9 mouse cellular contexts compared by ENCODE assay signal in genomic region chr1:132157808-132158207, GRCm38 (mm10). TPM values are rescaled to one million over a fixed set of nuclear protein-coding genes. Genes with fewer than 3 reads are reported as not detected.
DNase-seq lines count a peak whose midpoint lies in the region; ATAC-seq and TF ChIP-seq lines count a peak whose summit lies in the region.
"Had no signal": no experiment of that assay in that cellular context is flagged by ENCODE, and none has a peak within 500 bp of the region (broad histone marks: within the 10 kb centered on the region; RNA-seq: fewer than 3 reads in every experiment).

No protein-coding gene starts in this region.

- no peaks in the 10 kb centered on the region for H3K4me1 ChIP-seq in liver, embryonic 11.5 days (replicated peaks; ENCODE audit: control insufficient read depth, insufficient read depth, low read length)
- H3K4me1 ChIP-seq in forebrain, embryonic 12.5 days = peaks cover 38% of the 10 kb centered on the region
- H3K4me1 ChIP-seq in hindbrain, postnatal 0 days (ENCODE audit: insufficient read depth, low read length) = peaks cover 7% of the 10 kb centered on the region; the same call in 1 of the 2 replicates
- peaks cover 21% of the 10 kb centered on the region for H3K4me1 ChIP-seq in neural tube, embryonic 12.5 days
- H3K4me1 ChIP-seq: liver, embryonic 15.5 days had no signal

- no peak for ATAC-seq in liver, embryonic 11.5 days (replicated peaks; ENCODE audit: low FRiP score)
- ATAC-seq in forebrain, embryonic 12.5 days (ENCODE audit: low FRiP score) = no peak
- ATAC-seq in hindbrain, postnatal 0 days = peak; percentile 45
- ATAC-seq in neural tube, embryonic 12.5 days (ENCODE audit: low FRiP score, low read depth) = peak; percentile 39; the same call in 1 of the 2 replicates

- H3K4me3 ChIP-seq in liver, embryonic 11.5 days (ENCODE audit: low read depth, low read length) = no peak overlapping the region
- no peak overlapping the region for H3K4me3 ChIP-seq in forebrain, embryonic 12.5 days (replicated peaks)
- H3K4me3 ChIP-seq in hindbrain, postnatal 0 days (ENCODE audit: low read length) = no peak overlapping the region
- no peak overlapping the region for H3K4me3 ChIP-seq in neural tube, embryonic 12.5 days
- H3K4me3 ChIP-seq: liver, embryonic 15.5 days had no signal

- H3K9me3 ChIP-seq in liver, embryonic 11.5 days (ENCODE audit: control insufficient read depth, low read length) = no peaks in the 10 kb centered on the region
- no peaks in the 10 kb centered on the region for H3K9me3 ChIP-seq in forebrain, embryonic 12.5 days
- H3K9me3 ChIP-seq in hindbrain, postnatal 0 days (ENCODE audit: low read length) = no peaks in the 10 kb centered on the region
- H3K9me3 ChIP-seq in neural tube, embryonic 12.5 days = no peaks in the 10 kb centered on the region
- H3K9me3 ChIP-seq: liver, embryonic 15.5 days had no signal

- TF ChIP-seq CTCF in hindbrain, postnatal 0 days (IDR thresholded peaks at IDR 0.05; ENCODE audit: low read depth) = no peak

- peak overlapping the region; percentile 6; the same call in 1 of the 2 replicates for H3K4me2 ChIP-seq in liver, embryonic 11.5 days
- H3K4me2 ChIP-seq in forebrain, embryonic 12.5 days = peak overlapping the region; percentile 36
- H3K4me2 ChIP-seq in hindbrain, postnatal 0 days (ENCODE audit: low read depth, low read length) = peak overlapping the region; percentile 32
- peak overlapping the region; percentile 38 for H3K4me2 ChIP-seq in neural tube, embryonic 12.5 days (replicated peaks)
- H3K4me2 ChIP-seq: liver, embryonic 15.5 days had no signal

- peaks cover 28% of the 10 kb centered on the region for H3K27me3 ChIP-seq in liver, embryonic 11.5 days (replicated peaks; ENCODE audit: control insufficient read depth, insufficient read depth, low read length)
- H3K27me3 ChIP-seq in forebrain, embryonic 12.5 days = peaks cover 25% of the 10 kb centered on the region
- H3K27me3 ChIP-seq in hindbrain, postnatal 0 days (ENCODE audit: insufficient read depth, low read length) = no peaks in the 10 kb centered on the region
- peaks cover 14% of the 10 kb centered on the region for H3K27me3 ChIP-seq in neural tube, embryonic 12.5 days (replicated peaks)

- DNase-seq in liver, embryonic 11.5 days (ENCODE audit: low spot score) = no peak
- no peak for DNase-seq in liver
- DNase-seq in hindbrain, postnatal 0 days (ENCODE audit: low spot score) = no peak
- no peak for DNase-seq in urinary bladder, postnatal 36 days (ENCODE audit: low spot score in 2 of 2)
- DNase-seq in urinary bladder, postnatal 4 days (ENCODE audit: low spot score in 2 of 2) = no peak

- H3K36me3 ChIP-seq in liver, embryonic 11.5 days (ENCODE audit: control insufficient read depth, insufficient read depth, low read length) = no peaks in the 10 kb centered on the region
- no peaks in the 10 kb centered on the region for H3K36me3 ChIP-seq in forebrain, embryonic 12.5 days (replicated peaks)
- H3K36me3 ChIP-seq in hindbrain, postnatal 0 days (ENCODE audit: insufficient read depth, low read length) = no peaks in the 10 kb centered on the region
- no peaks in the 10 kb centered on the region for H3K36me3 ChIP-seq in neural tube, embryonic 12.5 days
- H3K36me3 ChIP-seq: liver, embryonic 15.5 days had no signal

- 31% methylated on average over 7 of the region's 7 CpGs for WGBS in liver, embryonic 11.5 days
- WGBS in forebrain, embryonic 12.5 days = 27% methylated on average over 7 of the region's 7 CpGs
- 23% methylated on average over 7 of the region's 7 CpGs for WGBS in hindbrain, postnatal 0 days
- 18% methylated on average over 7 of the region's 7 CpGs for WGBS in neural tube, embryonic 12.5 days

- no peak overlapping the region for H3K9ac ChIP-seq in liver, embryonic 11.5 days (ENCODE audit: low read depth, low read length)
- 0 out of 2 replicates have a peak overlapping the region, but pooled peaks have one; percentile 9 for H3K9ac ChIP-seq in forebrain, embryonic 12.5 days
- peak overlapping the region; percentile 22; the same call in 1 of the 2 replicates for H3K9ac ChIP-seq in hindbrain, postnatal 0 days (replicated peaks; ENCODE audit: low read length)
- no peak overlapping the region for H3K9ac ChIP-seq in neural tube, embryonic 12.5 days
- H3K9ac ChIP-seq: liver, embryonic 15.5 days had no signal

- no peak overlapping the region for H3K27ac ChIP-seq in liver, embryonic 11.5 days (ENCODE audit: low read depth, low read length)
- H3K27ac ChIP-seq in forebrain, embryonic 12.5 days = no peak overlapping the region
- H3K27ac ChIP-seq in hindbrain, postnatal 0 days = no peak overlapping the region
- no peak overlapping the region for H3K27ac ChIP-seq in neural tube, embryonic 12.5 days
- H3K27ac ChIP-seq: liver, embryonic 15.5 days had no signal

RNA-seq across cellular contexts. Expression of gene Cdk18, which starts 18.3 kb away (rescaled TPM):
- 4.1 and 4.4 TPM in 2 replicates for polyA plus RNA-seq in liver, embryonic 11.5 days (2014; fragmentation: Nextera tagmentation; extraction: Ambion mirVana)
- polyA plus RNA-seq in forebrain, embryonic 12.5 days (2016; fragmentation: Nextera tagmentation; extraction: Ambion mirVana) = 0.56 and 1.0 TPM in 2 replicates
- 2.7 and 4.1 TPM in 2 replicates for total RNA-seq in hindbrain, postnatal 0 days (2014; rRNA removed)
- 1.0 and 1.6 TPM in 2 replicates for polyA plus RNA-seq in hindbrain, postnatal 0 days (2015; fragmentation: Nextera tagmentation; extraction: Ambion mirVana)
- polyA plus RNA-seq in neural tube, embryonic 12.5 days (2016; fragmentation: Nextera tagmentation; extraction: Ambion mirVana) = 0.74 and 0.84 TPM in 2 replicates

RNA-seq across cellular contexts. Expression of gene Lemd1, which starts 33.4 kb away (rescaled TPM):
- polyA plus RNA-seq in liver, embryonic 11.5 days (2014; fragmentation: Nextera tagmentation; extraction: Ambion mirVana) = 0.27 TPM in 1 of 2 replicates, not detected in the other
- 12.3 and 14.7 TPM in 2 replicates for polyA plus RNA-seq in forebrain, embryonic 12.5 days (2016; fragmentation: Nextera tagmentation; extraction: Ambion mirVana)
- total RNA-seq in hindbrain, postnatal 0 days (2014; rRNA removed) = 10.9 and 16.6 TPM in 2 replicates
- 7.9 and 9.0 TPM in 2 replicates for polyA plus RNA-seq in hindbrain, postnatal 0 days (2015; fragmentation: Nextera tagmentation; extraction: Ambion mirVana)
- 11.7 and 11.9 TPM in 2 replicates for polyA plus RNA-seq in neural tube, embryonic 12.5 days (2016; fragmentation: Nextera tagmentation; extraction: Ambion mirVana)
- polyA plus RNA-seq: liver, embryonic 15.5 days had no signal

RNA-seq across cellular contexts. Expression of gene AC124108.1, which starts 33.4 kb away (rescaled TPM):
- polyA plus RNA-seq in liver, embryonic 11.5 days (2014; fragmentation: Nextera tagmentation; extraction: Ambion mirVana) = 0.04 and 0.08 TPM in 2 replicates
- 5.0 and 5.7 TPM in 2 replicates for polyA plus RNA-seq in forebrain, embryonic 12.5 days (2016; fragmentation: Nextera tagmentation; extraction: Ambion mirVana)
- total RNA-seq in hindbrain, postnatal 0 days (2014; rRNA removed) = 2.0 and 4.8 TPM in 2 replicates
- 0.50 and 0.70 TPM in 2 replicates for polyA plus RNA-seq in hindbrain, postnatal 0 days (2015; fragmentation: Nextera tagmentation; extraction: Ambion mirVana)
- 3.0 and 3.7 TPM in 2 replicates for polyA plus RNA-seq in neural tube, embryonic 12.5 days (2016; fragmentation: Nextera tagmentation; extraction: Ambion mirVana)
- polyA plus RNA-seq: large intestine, adult 2 months; liver, embryonic 15.5 days had no signal

Comparison
In these comparisons a context has a peak if more than half of its experiments do, and no peak if none do; other contexts are left out.
1. ATAC-seq: peak in hindbrain, postnatal 0 days (single experiment) and neural tube, embryonic 12.5 days (single experiment); none in liver, embryonic 11.5 days (single experiment) and forebrain, embryonic 12.5 days (single experiment).
2. H3K9ac ChIP-seq: peak in forebrain, embryonic 12.5 days (single experiment) and hindbrain, postnatal 0 days (single experiment); none in liver, embryonic 11.5 days (single experiment) and neural tube, embryonic 12.5 days (single experiment).
3. Peak in every context shown above with its lines, with median percentiles within 50 percentile points of each other: H3K4me2 ChIP-seq.